Mouse (Mus musculus): Measurements from ENCODE around the gene Nktr. TPM values are rescaled to one million over a fixed set of nuclear protein-coding genes. Genes with fewer than 3 reads are reported as not detected.

Nktr gene
- total and polyA plus RNA-seq, 3 experiments: 32.4 to 70.7 (median 34.3) TPM

GRCm38 (mm10) chr9:121754624-121755023, 35.7 kb downstream of the Nktr start:
- no peak for TF ChIP-seq UBTF (IDR thresholded peaks at IDR 0.05; ENCODE audit: borderline replicate concordance, insufficient read depth, low read depth, low read length)
- no peak for TF ChIP-seq SMC3 (IDR thresholded peaks at IDR 0.05; ENCODE audit: low read depth, low read length)
- TF ChIP-seq POLR2AphosphoS2 (IDR thresholded peaks at IDR 0.05; ENCODE audit: low read length): no peak
- TF ChIP-seq RCOR1 (IDR thresholded peaks at IDR 0.05; ENCODE audit: low read depth, low read length): no peak
- no peak for TF ChIP-seq MAFK (IDR thresholded peaks at IDR 0.05; ENCODE audit: borderline replicate concordance, low read depth, low read length)
- TF ChIP-seq NRF1 (IDR thresholded peaks at IDR 0.05; ENCODE audit: insufficient read depth, low read depth, low read length, poor library complexity, severe bottlenecking): no peak
- no peak for TF ChIP-seq CHD1 (IDR thresholded peaks at IDR 0.05; ENCODE audit: low read depth, low read length)
- no peak for TF ChIP-seq ZNF384 (IDR thresholded peaks at IDR 0.05; ENCODE audit: low read depth, low read length)
- no peak for TF ChIP-seq E2F4 (IDR thresholded peaks at IDR 0.05; ENCODE audit: borderline replicate concordance, low read depth, low read length)
- TF ChIP-seq TAL1 (IDR thresholded peaks at IDR 0.05; ENCODE audit: low read length): no peak
- no peak for TF ChIP-seq ZMIZ1 (IDR thresholded peaks at IDR 0.05; ENCODE audit: low read depth, low read length)
- Histone ChIP-seq H3K36me3 (ENCODE audit: control insufficient read depth in 1 of 2, insufficient read depth in 2 of 2, low read length in 2 of 2) (peaks cover 0 to 21% of the 10 kb centered on the region in 2 experiments; a peak in 2 of 4 replicates), H3K4me1 (ENCODE audit: control insufficient read depth in 1 of 2, insufficient read depth in 2 of 2, low read length in 2 of 2) (no peaks in the 10 kb centered on the region), H3K9me3 (replicated peaks; ENCODE audit: insufficient read depth, low read length) (no peaks in the 10 kb centered on the region), H3K27me3 (ENCODE audit: control insufficient read depth in 1 of 2, insufficient read depth in 2 of 2, low read length in 2 of 2) (no peaks in the 10 kb centered on the region), H3K9ac (ENCODE audit: control insufficient read depth, low read depth, low read length, poor library complexity, severe bottlenecking) (no peak overlapping the region), H3K27ac (ENCODE audit: control insufficient read depth, low read depth, low read length) (no peak overlapping the region), H3K79me2 (ENCODE audit: control insufficient read depth, insufficient read depth, low read length, poor library complexity) (no peaks in the 10 kb centered on the region), H3K4me3 (ENCODE audit: control insufficient read depth in 1 of 2, insufficient read depth in 1 of 2, low read depth in 2 of 2, low read length in 2 of 2) (no peak overlapping the region)
- no peak for DNase-seq (ENCODE audit: low read depth, low spot score)

GRCm38 (mm10) chr9:121756785-121757184, 37.8 kb downstream of the Nktr start:
- no peak overlapping the region for H3K27ac ChIP-seq (ENCODE audit: control insufficient read depth, low read depth, low read length)
- DNase-seq (ENCODE audit: low read depth, low spot score): no peak
- H3K9me3 ChIP-seq (replicated peaks; ENCODE audit: insufficient read depth, low read length): no peaks in the 10 kb centered on the region
- H3K9ac ChIP-seq (ENCODE audit: control insufficient read depth, low read depth, low read length, poor library complexity, severe bottlenecking): no peak overlapping the region
- no peak overlapping the region for H3K4me3 ChIP-seq (ENCODE audit: control insufficient read depth in 1 of 2, insufficient read depth in 1 of 2, low read depth in 2 of 2, low read length in 2 of 2)
- H3K4me1 ChIP-seq (ENCODE audit: control insufficient read depth in 1 of 2, insufficient read depth in 2 of 2, low read length in 2 of 2): no peaks in the 10 kb centered on the region
- no peak for TF ChIP-seq E2F4 (IDR thresholded peaks at IDR 0.05; ENCODE audit: borderline replicate concordance, low read depth, low read length)
- no peak for TF ChIP-seq RCOR1 (IDR thresholded peaks at IDR 0.05; ENCODE audit: low read depth, low read length)
- no peak for TF ChIP-seq MAX (IDR thresholded peaks at IDR 0.05; ENCODE audit: low read length)
- TF ChIP-seq ZNF384 (IDR thresholded peaks at IDR 0.05; ENCODE audit: low read depth, low read length): no peak
- no peak for TF ChIP-seq POLR2AphosphoS2 (IDR thresholded peaks at IDR 0.05; ENCODE audit: low read length)
- no peak for TF ChIP-seq RAD21 (IDR thresholded peaks at IDR 0.05; ENCODE audit: low read depth, low read length)
- TF ChIP-seq UBTF (IDR thresholded peaks at IDR 0.05; ENCODE audit: borderline replicate concordance, insufficient read depth, low read depth, low read length): no peak
- TF ChIP-seq CHD1 (IDR thresholded peaks at IDR 0.05; ENCODE audit: low read depth, low read length): no peak
- TF ChIP-seq JUND (IDR thresholded peaks at IDR 0.05; ENCODE audit: low read depth, low read length): no peak
- no peak for TF ChIP-seq GABPA (IDR thresholded peaks at IDR 0.05; ENCODE audit: low read depth, low read length)
- no peaks in the 10 kb centered on the region for H3K27me3 ChIP-seq (ENCODE audit: control insufficient read depth in 1 of 2, insufficient read depth in 2 of 2, low read length in 2 of 2)
- H3K36me3 ChIP-seq (ENCODE audit: control insufficient read depth in 1 of 2, insufficient read depth in 2 of 2, low read length in 2 of 2): peaks cover 0 to 14% of the 10 kb centered on the region in 2 experiments; a peak in 2 of 4 replicates
- H3K79me2 ChIP-seq (ENCODE audit: control insufficient read depth, insufficient read depth, low read length, poor library complexity): no peaks in the 10 kb centered on the region

Measured in MEL (cell line).